Comparison of ENCODE assay signal across 9 mouse cellular contexts in genomic region chr13:42101440-42102190, GRCm38 (mm10). TPM values are rescaled to one million over a fixed set of nuclear protein-coding genes. Genes with fewer than 3 reads are reported as not detected.
DNase-seq lines count a peak whose midpoint lies in the region; ATAC-seq and TF ChIP-seq lines count a peak whose summit lies in the region.
"Had no signal": no experiment of that assay in that cellular context is flagged by ENCODE, and none has a peak within 500 bp of the region (broad histone marks: within the 10 kb centered on the region; RNA-seq: fewer than 3 reads in every experiment).

No protein-coding gene starts in this region.

- TF ChIP-seq CTCF in embryonic fibroblast, embryonic 13.5 days (IDR thresholded peaks at IDR 0.05; ENCODE audit: borderline replicate concordance, insufficient read depth, low read length) = peak; percentile 23; the same call in 1 of the 2 replicates

- DNase-seq in kidney, adult 18-20 months = no peak
- DNase-seq in adrenal gland, postnatal 36 days = peak; percentile 16
- DNase-seq in retina, postnatal 1 day = peak; percentile 69
- no peak for DNase-seq in frontal cortex, postnatal 36 days (ENCODE audit: low spot score in 2 of 2)

- H3K9me3 ChIP-seq in kidney, embryonic 14.5 days (ENCODE audit: control insufficient read depth, low read length) = no peaks in the 10 kb centered on the region
- no peaks in the 10 kb centered on the region for H3K9me3 ChIP-seq in hindbrain, embryonic 13.5 days
- no peaks in the 10 kb centered on the region for H3K9me3 ChIP-seq in lung, embryonic 16.5 days (ENCODE audit: control insufficient read depth, low read length)

- peaks cover 26% of the 10 kb centered on the region for H3K4me1 ChIP-seq in kidney, embryonic 14.5 days (ENCODE audit: control insufficient read depth, insufficient read depth, low read length)
- H3K4me1 ChIP-seq in embryonic fibroblast, embryonic 13.5 days (ENCODE audit: control insufficient read depth, insufficient read depth, low read length) = peaks cover 8% of the 10 kb centered on the region
- peaks cover 46% of the 10 kb centered on the region for H3K4me1 ChIP-seq in hindbrain, embryonic 13.5 days (replicated peaks)
- peaks cover 25% of the 10 kb centered on the region for H3K4me1 ChIP-seq in lung, embryonic 16.5 days (replicated peaks; ENCODE audit: control insufficient read depth, insufficient read depth, low read length)

- 0 out of 2 replicates have a peak, but pooled peaks have one; percentile 28 for ATAC-seq in kidney, embryonic 14.5 days (ENCODE audit: low FRiP score, low TSS enrichment)
- ATAC-seq in hindbrain, embryonic 13.5 days (ENCODE audit: low FRiP score) = peak; percentile 41; the same call in 1 of the 2 replicates
- peak; percentile 83 for ATAC-seq in lung, embryonic 16.5 days (ENCODE audit: low read depth)
- ATAC-seq: Patski had no signal

- no peaks in the 10 kb centered on the region for H3K27me3 ChIP-seq in kidney, embryonic 14.5 days (ENCODE audit: control insufficient read depth, insufficient read depth, low read length)
- H3K27me3 ChIP-seq in hindbrain, embryonic 13.5 days = no peaks in the 10 kb centered on the region
- H3K27me3 ChIP-seq in lung, embryonic 16.5 days (ENCODE audit: control insufficient read depth, insufficient read depth, low read depth, low read length) = no peaks in the 10 kb centered on the region
- H3K27me3 ChIP-seq: Patski had no signal

- 50% methylated on average over 13 of the region's 13 CpGs for WGBS in kidney, embryonic 14.5 days
- WGBS in hindbrain, embryonic 13.5 days = 48% methylated on average over 13 of the region's 13 CpGs
- 31% methylated on average over 13 of the region's 13 CpGs for WGBS in lung, embryonic 16.5 days

- no peaks in the 10 kb centered on the region for H3K36me3 ChIP-seq in kidney, embryonic 14.5 days (ENCODE audit: control insufficient read depth, insufficient read depth, low read length)
- peaks cover 7% of the 10 kb centered on the region; the same call in 1 of the 2 replicates for H3K36me3 ChIP-seq in hindbrain, embryonic 13.5 days
- H3K36me3 ChIP-seq in lung, embryonic 16.5 days (ENCODE audit: control insufficient read depth, insufficient read depth, low read length) = no peaks in the 10 kb centered on the region

- H3K4me2 ChIP-seq in kidney, embryonic 14.5 days (replicated peaks; ENCODE audit: low read depth, low read length) = no peak overlapping the region
- H3K4me2 ChIP-seq in hindbrain, embryonic 13.5 days = no peak overlapping the region; the same call in 1 of the 2 replicates
- H3K4me2 ChIP-seq in lung, embryonic 16.5 days (ENCODE audit: low read depth, low read length) = no peak overlapping the region

- no peak overlapping the region for H3K4me3 ChIP-seq in kidney, embryonic 14.5 days (ENCODE audit: low read length)
- no peak overlapping the region for H3K4me3 ChIP-seq in embryonic fibroblast, embryonic 13.5 days (ENCODE audit: insufficient read depth, low read length)
- no peak overlapping the region for H3K4me3 ChIP-seq in hindbrain, embryonic 13.5 days
- H3K4me3 ChIP-seq in lung, embryonic 16.5 days (ENCODE audit: low read length) = no peak overlapping the region

- H3K27ac ChIP-seq in kidney, embryonic 14.5 days (ENCODE audit: low read depth, low read length) = no peak overlapping the region
- no peak overlapping the region for H3K27ac ChIP-seq in embryonic fibroblast, embryonic 13.5 days (ENCODE audit: insufficient read depth, low read length)
- peak overlapping the region; percentile 82 for H3K27ac ChIP-seq in hindbrain, embryonic 13.5 days
- peak overlapping the region; percentile 37 for H3K27ac ChIP-seq in lung, embryonic 16.5 days (ENCODE audit: low read length)

- no peak overlapping the region for H3K9ac ChIP-seq in kidney, embryonic 14.5 days (ENCODE audit: low read depth, low read length)
- H3K9ac ChIP-seq in hindbrain, embryonic 13.5 days = 0 out of 2 replicates have a peak overlapping the region, but pooled peaks have one; percentile 19
- no peak overlapping the region for H3K9ac ChIP-seq in lung, embryonic 16.5 days (ENCODE audit: low read length)

- no peak for TF ChIP-seq POLR2A in embryonic fibroblast, embryonic 13.5 days (IDR thresholded peaks at IDR 0.05; ENCODE audit: low read depth, low read length)

RNA-seq across cellular contexts. Expression of gene Hivep1, which starts 49.8 kb away (rescaled TPM):
- 14.3 and 16.1 TPM in 2 replicates for polyA plus RNA-seq in kidney, embryonic 14.5 days (2014; fragmentation: Nextera tagmentation; extraction: Ambion mirVana)
- 10 to 100 TPM; 21.5 to 29.1 TPM for total RNA-seq in adrenal gland, postnatal 36 days (2021)
- 21.0 and 24.6 TPM in 2 replicates for polyA plus RNA-seq in embryonic fibroblast, embryonic 13.5 days (2011; ENCODE audit: insufficient read length, low read depth, missing spikeins)
- polyA plus RNA-seq in hindbrain, embryonic 13.5 days (2015; fragmentation: Nextera tagmentation; extraction: Ambion mirVana) = 19.2 and 21.1 TPM in 2 replicates
- polyA plus RNA-seq in lung, embryonic 16.5 days (2015; fragmentation: Nextera tagmentation; extraction: Ambion mirVana) = 7.6 and 8.6 TPM in 2 replicates

Comparison
In these comparisons a context has a peak if more than half of its experiments do, and no peak if none do; other contexts are left out.
1. ATAC-seq: peak in every context shown above with its lines; median percentile 83 in lung, embryonic 16.5 days; 41 in hindbrain, embryonic 13.5 days; 28 in kidney, embryonic 14.5 days.
2. H3K27ac ChIP-seq: peak in hindbrain, embryonic 13.5 days (single experiment) and lung, embryonic 16.5 days (single experiment); none in kidney, embryonic 14.5 days (single experiment) and embryonic fibroblast, embryonic 13.5 days (single experiment).
3. DNase-seq: peak in adrenal gland, postnatal 36 days (2 of 2) and retina, postnatal 1 day (single experiment); none in kidney, adult 18-20 months (single experiment) and frontal cortex, postnatal 36 days (0 of 2).